Mouse (Mus musculus) gastrocnemius, postnatal 14 days (tissue): ENCODE results near the gene Sdhb. TPM values are rescaled to one million over a fixed set of nuclear protein-coding genes. Genes with fewer than 3 reads are reported as not detected.

Experiments used
- DNase-seq: peaks from one replicate; pipeline ENCODE4 v3.0.0; 2021; ENCODE audit warnings: mixed read lengths
- intact Hi-C: fragments of 180-260 bp; cut with DNase I; formaldehyde crosslinking; loops from one replicate; pipeline ENCODE4 v1.15.1; 2025; ENCODE audit warnings: low total_unique reads
- total RNA-seq, 2 experiments: library from RNA; stranded (reverse); gene quantifications; 2 replicates each; pipeline ENCODE4 v1.2.3; 2021

The Sdhb gene
- total RNA-seq, 2 experiments from 2014 or later: 480 to 609 TPM

- intact Hi-C loops: no loop called here
- no peak for DNase-seq
Observed at GRCm38 (mm10) chr4:140946580-140947205, 14.3 kb upstream of the Sdhb start.

GRCm38 (mm10) chr4:140947487-140948440, 13.2 kb upstream of the Sdhb start:
- no peak for DNase-seq
- intact Hi-C loops: no loop called here

DNA sequence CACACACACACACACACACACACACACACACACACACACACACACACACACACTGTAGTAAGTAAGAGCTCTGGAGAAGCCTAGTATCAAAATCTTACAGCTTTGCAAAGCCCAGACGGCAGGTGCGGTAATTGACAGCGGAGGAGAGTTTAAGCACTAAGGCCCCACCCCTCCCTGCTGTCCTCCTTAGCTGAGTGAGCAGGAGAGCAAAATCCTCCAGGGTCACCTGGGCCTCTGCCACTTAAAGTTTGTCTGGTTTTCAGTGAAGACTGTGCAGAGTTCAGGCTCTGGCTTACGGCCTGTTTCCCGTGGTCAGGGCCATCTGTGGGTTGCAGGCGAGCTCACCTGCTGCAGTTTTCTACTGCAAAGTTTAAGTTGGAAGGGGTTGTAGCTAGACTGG, 12.5 kb upstream of the Sdhb start:
- intact Hi-C loops: no loop called here
- DNase-seq: no peak

DNA sequence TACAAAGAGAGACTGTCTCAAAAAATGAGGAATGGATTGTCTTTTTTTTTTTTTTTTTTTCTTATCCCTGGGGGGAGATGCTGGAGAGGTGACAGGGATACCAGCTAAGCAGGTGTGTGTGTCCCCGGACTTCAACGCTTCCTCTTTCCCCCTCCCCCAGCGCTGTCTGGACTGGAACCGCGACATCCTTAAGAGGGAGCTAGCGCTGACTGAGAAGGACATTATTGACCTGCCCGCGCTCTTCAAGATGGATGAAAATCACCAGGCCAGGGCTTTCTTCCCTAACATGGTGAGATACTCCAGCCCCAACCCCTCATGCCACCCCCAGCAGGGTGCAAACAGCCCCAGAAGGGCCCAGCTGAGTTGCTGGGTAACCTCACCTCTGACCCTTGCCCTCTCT, 12.0 kb upstream of the Sdhb start:
- intact Hi-C loops: no loop called here
- no peak for DNase-seq

DNA sequence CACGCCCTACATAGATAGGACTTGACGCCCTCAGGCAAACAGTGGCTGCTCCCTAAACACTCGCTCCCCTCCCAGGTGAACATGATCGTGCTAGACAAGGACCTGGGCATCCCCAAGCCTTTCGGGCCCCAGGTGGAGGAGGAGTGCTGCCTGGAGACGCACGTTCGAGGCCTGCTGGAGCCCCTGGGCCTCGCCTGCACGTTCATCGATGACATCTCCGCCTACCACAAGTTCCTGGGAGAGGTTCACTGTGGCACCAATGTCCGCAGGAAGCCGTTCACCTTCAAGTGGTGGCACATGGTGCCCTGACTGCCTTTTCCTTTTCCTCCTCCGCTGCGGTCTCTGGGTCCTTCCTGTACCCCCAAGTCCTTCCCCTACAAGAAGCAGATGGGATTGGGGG, 11.4 kb upstream of the Sdhb start:
- intact Hi-C loops: loop anchor here (5.0 kb wide), 1 partner anchor 162 kb away; no protein-coding TSS in a partner anchor
- no peak for DNase-seq

- intact Hi-C loops: loop anchor here (5.0 kb wide), 1 partner anchor 163 kb away; no protein-coding TSS in a partner anchor
- peak; percentile 51 for DNase-seq
Observed at GRCm38 (mm10) chr4:140950574-140950973, 10.4 kb upstream of the Sdhb start.

- intact Hi-C loops: loop anchor here (5.0 kb wide), 1 partner anchor 165 kb away; no protein-coding TSS in a partner anchor
- no peak for DNase-seq
Observed at GRCm38 (mm10) chr4:140951861-140952641, 9.0 kb upstream of the Sdhb start.

DNA sequence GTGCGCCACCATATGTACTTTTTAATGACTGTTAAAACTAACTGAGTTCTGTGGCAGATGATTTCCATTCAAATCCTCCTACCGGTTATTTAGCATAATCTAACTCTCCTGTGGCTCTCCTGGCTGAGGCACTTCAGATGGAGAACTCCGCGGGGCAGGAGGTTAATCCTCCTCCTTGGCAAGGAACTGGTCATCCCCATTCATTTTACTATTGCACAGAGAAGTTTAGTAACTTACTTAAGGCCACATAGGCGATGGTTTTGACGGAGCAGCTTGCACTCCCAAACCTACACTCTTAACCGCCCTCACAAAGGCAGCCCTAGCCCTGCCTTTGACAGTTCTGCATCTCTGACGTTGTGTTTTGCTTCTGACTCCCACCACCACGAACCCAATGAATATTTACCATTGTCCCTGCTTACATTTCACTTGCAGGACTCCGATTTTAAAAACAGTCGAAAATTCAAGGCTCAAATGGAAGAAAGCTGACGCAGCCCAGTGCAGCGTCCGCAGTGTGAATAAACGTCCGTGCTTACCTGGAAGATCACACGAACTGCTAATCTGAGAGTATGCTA, 3.8 kb upstream of the Sdhb start:
- DNase-seq: no peak
- intact Hi-C loops: loop anchor here (5.0 kb wide), 1 partner anchor 55 kb away; no protein-coding TSS in a partner anchor

GRCm38 (mm10) chr4:140957725-140958124, 3.3 kb upstream of the Sdhb start:
- intact Hi-C loops: loop anchor here (5.0 kb wide), 1 partner anchor 55 kb away; no protein-coding TSS in a partner anchor
- peak; percentile 70 for DNase-seq

GRCm38 (mm10) chr4:140958319-140958718, 2.7 kb upstream of the Sdhb start:
- DNase-seq: no peak
- intact Hi-C loops: loop anchor here (5.0 kb wide), 1 partner anchor 56 kb away; no protein-coding TSS in a partner anchor

GRCm38 (mm10) chr4:140959128-140959679, 1.8 kb upstream of the Sdhb start:
- DNase-seq: no peak
- intact Hi-C loops: loop anchor here (5.0 kb wide), 1 partner anchor 57 kb away; no protein-coding TSS in a partner anchor

GRCm38 (mm10) chr4:140959715-140960479, 1.1 kb upstream of the Sdhb start:
- intact Hi-C loops: loop anchor here (5.0 kb wide), 1 partner anchor 58 kb away; no protein-coding TSS in a partner anchor
- DNase-seq: no peak

- intact Hi-C loops: no loop called here
Observed at GRCm38 (mm10) chr4:140961467-140962206, 634 bp downstream of the Sdhb start.

DNA sequence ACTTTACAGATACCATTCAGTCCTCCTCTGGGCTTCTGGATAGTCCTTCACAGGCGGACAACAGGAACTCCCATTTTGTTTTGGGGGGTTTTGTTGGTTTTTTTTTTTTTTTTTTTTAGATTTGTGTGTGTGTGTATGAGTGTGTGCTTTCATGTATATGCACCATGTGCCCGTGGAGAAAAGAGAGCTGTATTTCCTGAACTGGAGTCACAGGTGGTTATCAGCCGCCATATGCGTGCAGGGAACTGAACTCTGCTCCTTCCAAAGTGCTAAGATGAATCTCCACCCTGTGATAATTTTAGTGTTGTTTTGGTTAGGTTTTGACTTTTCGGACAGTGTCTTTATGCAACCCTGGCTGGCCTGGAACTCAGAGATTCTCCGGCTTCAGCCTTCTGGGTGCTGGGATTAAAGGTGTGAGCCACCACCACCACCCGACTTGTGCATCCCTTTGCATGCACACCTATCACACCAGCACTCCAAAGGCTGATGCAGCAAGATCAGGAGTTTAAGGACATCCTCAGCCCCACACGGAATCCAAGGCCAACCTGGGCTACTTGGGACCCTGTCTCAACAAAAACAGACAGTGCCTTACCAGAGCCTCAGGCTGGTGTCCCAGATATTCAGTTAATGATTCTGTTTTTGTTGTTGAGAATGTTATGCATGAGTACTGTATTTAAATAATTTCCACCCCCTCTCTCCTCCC, 1.4 kb downstream of the Sdhb start:
- intact Hi-C loops: no loop called here
- DNase-seq: no peak

More at GRCm38 (mm10) chr4:140961467-140962206, 634 bp downstream of the Sdhb start:
- DNase-seq: no peak

DNA sequence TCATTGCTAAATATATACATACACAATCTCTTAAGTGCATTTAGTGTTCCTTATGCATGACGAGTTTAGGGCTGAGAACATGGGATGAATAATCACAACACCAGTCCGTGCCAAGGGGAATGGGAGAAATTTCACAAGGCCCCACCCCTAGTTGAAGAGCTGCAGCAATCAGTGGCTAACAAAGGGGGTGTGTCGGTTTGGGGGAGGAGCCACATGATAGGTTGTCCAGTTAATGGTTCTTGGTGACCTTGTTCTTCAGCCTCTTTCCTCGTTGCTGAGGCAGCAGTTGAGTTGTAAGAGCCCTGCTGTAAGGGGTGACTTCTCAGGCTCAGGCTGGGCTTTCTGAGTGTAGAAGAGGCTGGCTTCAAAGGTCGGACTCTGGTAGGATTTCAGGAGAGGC, 1.9 kb downstream of the Sdhb start:
- DNase-seq: peak; percentile 56
- intact Hi-C loops: no loop called here

DNA sequence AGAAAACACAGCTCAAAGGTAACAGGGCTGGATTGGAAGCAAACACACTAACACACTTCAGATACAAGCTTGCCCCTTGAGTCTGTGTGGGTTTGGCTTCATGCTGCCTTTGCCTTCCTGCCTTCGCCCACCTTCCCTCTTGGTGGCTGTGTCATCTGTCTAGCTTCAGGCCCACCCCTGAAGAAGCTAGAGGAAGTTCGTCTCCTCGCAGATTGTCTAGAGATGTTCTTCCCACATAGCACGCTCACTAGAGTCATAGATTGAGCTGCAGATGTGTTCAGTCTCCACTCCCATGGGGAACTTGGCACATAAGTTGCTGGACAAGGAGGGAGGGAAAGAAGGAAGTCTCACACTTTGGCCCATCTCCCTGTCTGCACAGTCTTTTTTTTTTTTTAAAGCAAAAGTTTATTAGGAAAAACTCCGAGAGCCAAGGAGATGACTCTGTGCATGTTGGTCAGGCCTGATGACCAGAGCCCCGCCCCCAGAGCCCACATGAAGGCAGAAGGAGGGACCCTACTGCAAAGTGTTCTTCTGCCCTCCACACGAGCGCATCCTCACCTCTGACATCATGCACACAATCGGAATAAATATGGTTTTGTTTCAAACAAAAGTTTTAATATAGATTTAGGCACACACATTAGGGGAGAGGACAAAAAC, 3.1 kb downstream of the Sdhb start:
- intact Hi-C loops: loop anchor here (2.0 kb wide), 1 partner anchor 67 kb away; no protein-coding TSS in a partner anchor
- no peak for DNase-seq
